Mouse (Mus musculus) gastrocnemius, adult 2 months (tissue): ENCODE results near the gene Plppr4. TPM values are rescaled to one million over a fixed set of nuclear protein-coding genes. Genes with fewer than 3 reads are reported as not detected.

ENCODE experiments used
- DNase-seq: peaks from one replicate; pipeline ENCODE4 v3.0.0; 2022
- H3K27ac ChIP-seq: fragments of 200-600 bp; 2 replicates; pipeline ENCODE4 v1.8.1; 2022; ENCODE audit warnings: mild to moderate bottlenecking
- H3K4me3 ChIP-seq: fragments of 200-600 bp; 2 replicates; pipeline ENCODE4 v1.8.1; 2022; ENCODE audit warnings: mild to moderate bottlenecking, moderate library complexity
- CTCF ChIP-seq: fragments of 200-600 bp; IDR thresholded peaks from 2 replicates; pipeline ENCODE4 v1.8.1; 2022; ENCODE audit warnings: antibody characterized with exemption, mild to moderate bottlenecking, moderate library complexity
- intact Hi-C: fragments of 180-260 bp; cut with DNase I; formaldehyde crosslinking; loops from one replicate; pipeline ENCODE4 v1.15.1; 2025
- long read RNA-seq, 2 experiments: library from polyadenylated mRNA; stranded (forward); transcript quantifications; one replicate each; pipeline ENCODE4 v2.0.0; 2021
- total RNA-seq, 2 experiments: library from RNA; stranded (reverse); gene quantifications; 2 replicates each; pipeline ENCODE4 v1.2.3; 2021

Plppr4 gene
- under 1 TPM in 1 of 2 experiments, not detected in 1; 0.11 TPM for total RNA-seq
- long read RNA-seq, experiment 1, result 0 reads
- long read RNA-seq, experiment 2, result 0 reads

GRCm38 (mm10) chr3:117360528-117360927 is at the start of gene Plppr4:
Plppr4 (minus strand) TSS chr3:117360876.
- Histone ChIP-seq H3K4me3 (peak within 1 kb of the TSS; percentile 70), H3K27ac (no peak within 1 kb of the TSS)
- no peak for TF ChIP-seq CTCF
- DNase-seq, result no peak
- intact Hi-C loops, result no loop called here

- DNase-seq, result no peak
- H3K27ac ChIP-seq, result no peak overlapping the region
- TF ChIP-seq CTCF, result no peak
- no peak overlapping the region for H3K4me3 ChIP-seq
- intact Hi-C loops, result no loop called here
Measured at GRCm38 (mm10) chr3:117405821-117406220, 45.1 kb upstream of the Plppr4 start.

GRCm38 (mm10) chr3:117403740-117404139 is 43.1 kb upstream of the Plppr4 start:
- Histone ChIP-seq H3K4me3 (no peak overlapping the region), H3K27ac (no peak overlapping the region)
- intact Hi-C loops, result no loop called here
- DNase-seq, result no peak
- no peak for TF ChIP-seq CTCF

- Histone ChIP-seq H3K4me3 (no peak overlapping the region), H3K27ac (no peak overlapping the region)
- no peak for TF ChIP-seq CTCF
- intact Hi-C loops, result no loop called here
- DNase-seq, result no peak
Measured at GRCm38 (mm10) chr3:117366041-117366440, 5.4 kb upstream of the Plppr4 start.

GRCm38 (mm10) chr3:117359686-117360521 is 772 bp downstream of the Plppr4 start:
- peak; percentile 38 for DNase-seq
- TF ChIP-seq CTCF, result no peak
- intact Hi-C loops, result no loop called here
- peak overlapping the region; percentile 70 for H3K4me3 ChIP-seq
- no peak overlapping the region for H3K27ac ChIP-seq

- Histone ChIP-seq H3K27ac (no peak overlapping the region), H3K4me3 (peak overlapping the region; percentile 70; the same call in 1 of the 2 replicates)
- TF ChIP-seq CTCF, result no peak
- no peak for DNase-seq
- intact Hi-C loops, result no loop called here
Measured at GRCm38 (mm10) chr3:117358981-117359628, 1.6 kb downstream of the Plppr4 start.

- no peak overlapping the region for H3K27ac ChIP-seq
- no peak for TF ChIP-seq CTCF
- DNase-seq, result no peak
- intact Hi-C loops, result no loop called here
- H3K4me3 ChIP-seq, result no peak overlapping the region
Measured at GRCm38 (mm10) chr3:117357367-117357766, 3.3 kb downstream of the Plppr4 start.

GRCm38 (mm10) chr3:117353940-117354339 is 6.7 kb downstream of the Plppr4 start:
- intact Hi-C loops, result no loop called here
- TF ChIP-seq CTCF, result no peak
- Histone ChIP-seq H3K4me3 (no peak overlapping the region), H3K27ac (no peak overlapping the region)
- DNase-seq, result no peak

- intact Hi-C loops, result no loop called here
- no peak for TF ChIP-seq CTCF
- H3K4me3 ChIP-seq, result no peak overlapping the region
- H3K27ac ChIP-seq, result no peak overlapping the region
- no peak for DNase-seq
Measured at GRCm38 (mm10) chr3:117346351-117346750, 14.3 kb downstream of the Plppr4 start.

- DNase-seq, result no peak
- no peak overlapping the region for H3K27ac ChIP-seq
- intact Hi-C loops, result no loop called here
- TF ChIP-seq CTCF, result no peak
- no peak overlapping the region for H3K4me3 ChIP-seq
Measured at GRCm38 (mm10) chr3:117331502-117331901, 29.2 kb downstream of the Plppr4 start.

GRCm38 (mm10) chr3:117329485-117329884 is 31.2 kb downstream of the Plppr4 start:
- H3K4me3 ChIP-seq, result no peak overlapping the region
- no peak for TF ChIP-seq CTCF
- intact Hi-C loops, result no loop called here
- H3K27ac ChIP-seq, result no peak overlapping the region
- DNase-seq, result no peak

- no peak overlapping the region for H3K27ac ChIP-seq
- no peak for DNase-seq
- intact Hi-C loops, result no loop called here
- no peak overlapping the region for H3K4me3 ChIP-seq
- no peak for TF ChIP-seq CTCF
Measured at GRCm38 (mm10) chr3:117326551-117326950, 34.1 kb downstream of the Plppr4 start.

- DNase-seq, result peak; percentile 15
- Histone ChIP-seq H3K27ac (no peak overlapping the region), H3K4me3 (no peak overlapping the region)
- intact Hi-C loops, result no loop called here
- TF ChIP-seq CTCF, result no peak
Measured at GRCm38 (mm10) chr3:117319671-117320070, 41.0 kb downstream of the Plppr4 start.
